Mouse (Mus musculus) liver, embryonic 14.5 days (tissue): ENCODE measurements around the gene Zbtb16.

Experiments
- CTCF ChIP-seq: IDR thresholded peaks from 2 replicates; pipeline ENCODE4 v1.5.1; 2016; ENCODE audit warnings: antibody characterized with exemption, low read depth, control low read depth
- EP300 ChIP-seq: IDR thresholded peaks from 2 replicates; pipeline ENCODE4 v1.6.1; 2016; ENCODE audit warnings: antibody characterized with exemption, low read depth

DNA sequence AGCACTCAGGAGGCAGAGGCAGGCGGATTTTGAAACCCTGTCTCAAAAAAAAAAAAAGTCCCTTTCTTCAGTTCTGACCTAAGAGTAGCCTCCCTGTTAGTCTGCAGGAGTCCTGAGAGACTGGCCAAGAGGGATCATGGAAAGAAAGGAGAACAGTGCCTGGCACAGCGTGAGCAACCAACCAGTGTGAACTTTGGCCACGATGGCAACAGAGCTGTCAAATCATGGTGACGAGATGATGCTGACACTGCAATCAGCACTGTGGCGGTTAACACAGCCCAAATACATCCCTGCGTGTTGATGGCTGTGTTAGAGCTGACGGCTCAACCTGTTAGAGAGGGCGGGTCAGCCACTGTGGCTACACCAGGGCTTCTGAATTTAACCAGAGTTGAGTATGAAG lies 119.5 kb downstream of the Zbtb16 start:
- TF ChIP-seq CTCF = no peak
- TF ChIP-seq EP300 = no peak
